Mouse (Mus musculus) embryo, embryonic 11.5 days (tissue): ENCODE data around the gene Arg2.

Source experiments
- DNase-seq: peaks from one replicate; pipeline ENCODE4 v3.0.0-alpha.2; 2012; ENCODE audit warnings: low read depth, low spot score

The Arg2 gene

GRCm38 (mm10) chr12:79130299-79131177, at the start of gene Arg2:
Gene Arg2, plus strand, starts transcription at chr12:79130777.
- DNase-seq = peak; percentile 55

DNA sequence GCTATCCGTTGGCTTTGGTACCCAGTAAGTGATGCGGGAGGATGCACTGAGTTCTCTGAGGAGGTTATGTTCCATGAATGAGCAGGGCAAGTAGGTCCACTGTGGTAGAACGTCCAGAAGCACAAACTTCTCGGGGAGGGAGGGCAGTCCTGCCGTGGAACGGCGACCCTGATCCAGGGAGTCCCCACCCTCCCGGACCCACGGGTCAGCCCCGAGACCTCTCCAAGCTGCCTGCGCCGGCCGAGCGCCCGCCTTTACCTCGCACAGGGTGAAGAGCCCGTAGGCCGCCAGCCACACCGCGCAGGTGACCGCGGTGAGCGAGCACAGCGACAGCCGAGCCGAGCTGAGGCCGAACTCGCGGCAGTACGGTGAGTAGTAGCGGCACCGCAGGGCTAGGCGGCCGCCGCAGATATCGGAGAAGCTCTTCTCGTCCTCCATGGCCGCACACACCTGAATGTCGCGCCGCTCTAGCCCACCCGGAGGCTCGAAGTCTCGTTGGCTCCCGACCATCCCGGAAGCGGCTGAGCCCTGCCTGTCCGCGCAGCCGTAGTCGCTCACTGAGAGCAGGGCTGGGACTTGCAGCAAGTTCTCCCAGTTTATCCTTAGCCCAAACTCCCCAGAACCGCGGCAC, 41.3 kb upstream of the Arg2 start, which contains the start of gene Pigh:
Gene Pigh, minus strand, starts transcription at position 470 of the 631 bp plus-strand sequence.
- DNase-seq = peak; percentile 79

- no peak for DNase-seq
These were observed 38.0 kb upstream of the Arg2 start for GRCm38 (mm10) chr12:79092569-79092968.

DNA sequence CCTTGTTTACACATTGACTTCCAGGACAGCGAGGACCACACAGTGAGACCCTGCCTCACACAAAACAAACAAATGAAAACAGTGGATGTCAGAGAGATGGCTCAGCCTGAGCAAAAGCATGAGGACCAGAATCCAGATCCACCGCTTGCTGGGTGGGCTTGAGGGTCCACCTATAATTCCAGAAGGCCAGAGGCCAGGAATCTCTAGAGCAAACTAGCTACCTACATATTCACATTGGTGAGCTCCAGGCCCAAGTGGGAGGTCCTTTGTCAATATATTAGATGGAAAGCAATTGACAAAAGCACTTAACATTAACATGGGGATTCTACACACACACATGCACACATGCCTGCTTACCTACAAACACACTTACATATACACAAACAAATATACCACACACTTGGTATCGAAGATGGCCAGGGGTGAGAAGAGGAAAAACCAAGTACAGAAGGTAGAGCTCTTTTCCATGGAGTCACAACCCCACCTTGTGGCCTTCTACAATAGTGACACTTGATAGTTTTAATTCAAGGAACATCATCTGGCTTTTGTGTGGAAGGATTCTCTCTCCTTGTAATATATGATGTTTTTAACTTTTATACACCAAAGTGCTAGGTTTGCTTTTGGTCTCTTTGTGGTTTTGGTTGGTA, 33.3 kb upstream of the Arg2 start:
- DNase-seq = peak; percentile 35

GRCm38 (mm10) chr12:79103773-79104172, 26.8 kb upstream of the Arg2 start:
- DNase-seq = no peak

DNA sequence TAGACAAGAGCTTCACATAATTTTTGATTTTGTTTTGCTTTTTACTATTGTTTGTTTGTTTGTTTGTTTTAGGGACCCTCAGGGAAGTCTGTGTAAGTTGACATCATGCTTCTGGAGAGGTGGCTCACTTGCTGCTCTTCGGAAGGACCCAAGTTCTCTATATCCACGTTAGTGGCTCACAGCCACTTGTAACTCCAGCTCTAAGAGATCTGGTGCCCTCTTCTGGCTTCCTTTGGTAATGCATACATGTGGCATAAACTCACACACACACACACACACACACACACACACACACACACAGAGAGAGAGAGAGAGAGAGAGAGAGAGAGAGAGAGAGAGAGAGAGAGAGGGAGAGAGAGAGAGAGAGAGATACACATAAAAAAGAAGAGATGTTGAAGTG, 26.0 kb upstream of the Arg2 start:
- no peak for DNase-seq

DNA sequence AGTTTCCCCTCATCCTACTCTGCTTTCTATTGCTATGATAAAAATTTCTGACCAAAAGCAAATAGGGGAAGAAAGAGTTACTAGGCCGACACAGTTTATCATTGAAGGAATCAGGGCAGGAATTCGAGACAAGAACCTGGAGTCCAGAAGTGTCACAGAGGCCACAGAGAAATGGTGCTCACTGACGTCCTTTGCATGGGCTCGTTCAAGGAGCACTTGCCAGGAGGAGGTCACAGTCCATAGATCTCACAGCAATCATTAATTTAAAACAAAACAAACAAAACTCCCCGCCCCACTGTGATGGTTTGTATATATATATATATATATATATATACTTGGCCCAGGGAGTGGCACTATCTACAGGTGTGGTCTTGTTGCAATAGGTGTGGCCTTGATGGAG, 25.3 kb upstream of the Arg2 start:
- no peak for DNase-seq

GRCm38 (mm10) chr12:79118991-79119390, 11.6 kb upstream of the Arg2 start:
- DNase-seq = no peak

- peak; percentile 27 for DNase-seq
These were observed 7.8 kb upstream of the Arg2 start for GRCm38 (mm10) chr12:79122820-79123219.

- no peak for DNase-seq
These were observed 650 bp downstream of the Arg2 start for GRCm38 (mm10) chr12:79131178-79131675.

DNA sequence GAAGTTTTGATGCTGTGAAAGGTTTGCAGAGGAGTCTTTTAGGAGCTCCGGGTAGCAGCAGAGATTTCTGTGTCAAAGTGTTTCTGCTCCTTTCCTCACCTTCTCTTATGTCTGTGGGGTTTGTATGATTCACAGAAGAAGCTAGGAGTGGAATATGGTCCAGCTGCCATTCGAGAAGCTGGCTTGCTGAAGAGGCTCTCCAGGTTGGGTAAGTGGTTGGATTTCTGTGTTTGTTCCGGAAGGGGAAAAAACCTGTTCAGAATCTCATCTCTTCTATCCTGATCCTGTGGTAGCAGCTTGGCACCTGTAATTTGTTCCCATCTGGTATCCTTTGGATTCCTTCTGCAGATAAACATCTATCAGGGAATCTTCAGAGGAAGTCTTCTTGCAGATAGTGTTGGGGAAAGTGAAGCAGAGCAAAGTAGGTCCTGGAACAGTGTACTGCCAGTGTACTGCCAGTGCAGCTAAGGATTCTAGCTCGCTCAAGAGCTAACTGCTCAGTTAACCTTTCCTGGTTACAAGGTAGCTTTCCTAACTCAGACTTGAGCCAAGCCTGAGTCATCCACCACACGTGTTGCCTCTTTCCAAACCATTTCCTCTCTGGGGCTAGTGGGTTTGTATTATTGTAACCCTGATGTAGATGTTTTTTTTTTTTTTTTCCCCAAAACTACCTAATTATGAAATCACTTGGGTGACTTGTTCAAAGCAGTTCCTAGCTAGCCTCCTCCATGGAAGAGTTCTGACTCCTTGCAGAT, 1.3 kb downstream of the Arg2 start:
- no peak for DNase-seq

GRCm38 (mm10) chr12:79134676-79135075, 4.1 kb downstream of the Arg2 start:
- no peak for DNase-seq

DNA sequence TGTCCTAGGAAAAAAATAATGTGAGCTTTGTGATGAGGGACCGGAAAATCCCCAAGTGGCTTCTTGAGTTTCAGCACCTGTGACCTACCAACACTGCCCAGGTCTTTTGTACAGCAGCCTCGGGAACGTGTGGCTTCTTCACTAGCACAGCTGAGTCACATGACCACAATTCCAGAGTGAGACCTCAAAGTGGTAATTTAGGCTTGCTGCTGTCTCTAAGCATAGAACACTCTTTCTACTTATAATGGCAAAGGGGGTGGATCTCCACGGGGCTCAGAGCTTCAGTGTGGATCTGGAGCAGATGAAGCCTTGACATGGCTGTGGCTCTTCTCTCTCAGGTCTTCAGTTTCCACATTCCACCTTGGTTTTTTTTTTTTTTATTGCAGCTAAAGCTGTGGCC, 4.5 kb downstream of the Arg2 start:
- DNase-seq = no peak

DNA sequence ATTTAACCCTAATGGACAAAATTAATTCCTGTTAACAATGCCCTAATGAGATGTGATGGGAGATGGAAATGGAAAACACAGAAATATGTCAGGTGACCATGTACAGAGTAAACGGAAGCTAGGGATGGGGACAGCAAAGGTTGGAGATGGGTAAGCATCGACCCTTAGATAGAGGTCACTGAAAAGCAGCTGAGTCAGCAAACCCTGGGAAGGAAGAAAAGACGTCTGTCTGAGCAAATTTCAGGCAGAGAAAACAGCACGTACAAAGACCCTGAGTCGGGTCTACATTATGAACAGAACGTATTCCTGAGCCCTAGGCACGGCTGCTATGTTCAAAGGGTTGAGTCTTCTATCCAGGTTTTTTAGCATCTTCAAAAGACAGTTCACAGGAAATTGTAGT, 6.4 kb downstream of the Arg2 start:
- no peak for DNase-seq

DNA sequence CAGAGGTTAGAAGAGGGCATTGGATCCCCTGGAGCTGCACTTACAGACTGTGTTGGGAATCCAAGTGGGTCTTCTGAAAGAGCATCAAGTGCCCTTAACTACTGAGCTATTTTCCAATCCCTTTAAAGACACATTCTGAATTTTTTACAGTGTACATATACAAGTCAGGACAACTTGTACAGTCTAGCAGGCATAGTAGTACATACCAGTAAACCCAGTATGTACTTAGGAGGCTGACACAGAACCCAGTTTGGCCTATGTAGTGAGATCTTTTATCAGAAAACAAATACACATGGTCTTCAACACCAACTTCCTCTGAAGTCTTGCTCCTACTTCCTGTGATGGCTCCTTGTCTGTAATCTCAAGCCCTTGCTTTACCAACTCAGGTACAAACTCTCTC, 8.4 kb downstream of the Arg2 start:
- no peak for DNase-seq

- no peak for DNase-seq
These were observed 8.8 kb downstream of the Arg2 start for GRCm38 (mm10) chr12:79139417-79139816.

DNA sequence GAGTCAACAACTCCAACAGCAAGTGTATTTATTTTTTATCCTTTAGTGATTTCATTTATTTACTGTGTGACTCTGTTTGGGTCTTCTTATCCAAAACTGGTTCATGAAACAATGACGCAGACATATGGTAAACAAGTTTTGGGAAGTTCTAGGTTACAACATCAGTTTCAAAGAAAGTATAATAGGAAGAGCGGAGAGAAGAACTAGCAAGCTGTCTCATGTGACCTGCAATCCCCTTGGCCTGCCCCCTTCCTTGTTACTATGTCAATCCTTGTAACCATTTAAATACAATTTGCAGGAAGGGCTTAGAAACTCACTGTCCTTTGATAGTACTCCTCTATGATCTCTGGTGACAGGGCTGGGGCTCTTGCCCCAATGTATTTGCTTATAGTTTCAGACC, 10.2 kb downstream of the Arg2 start:
- no peak for DNase-seq

GRCm38 (mm10) chr12:79141384-79141783, 10.8 kb downstream of the Arg2 start:
- DNase-seq = no peak

DNA sequence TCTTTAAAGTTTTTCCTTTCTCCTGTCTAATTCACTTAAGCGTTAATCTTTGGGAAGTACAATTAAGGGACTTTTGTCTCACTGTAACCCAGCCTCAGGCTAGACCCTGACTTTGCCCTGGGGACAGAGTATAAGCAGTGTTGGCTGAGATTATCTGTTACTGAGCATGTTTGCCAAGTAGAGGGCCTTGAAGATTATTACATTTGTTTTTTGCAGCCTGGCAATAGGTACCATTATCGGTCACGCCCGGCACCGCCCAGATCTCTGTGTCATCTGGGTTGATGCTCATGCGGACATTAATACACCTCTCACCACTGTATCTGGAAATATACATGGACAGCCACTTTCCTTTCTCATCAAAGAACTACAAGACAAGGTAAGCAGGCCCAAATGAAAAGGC, 19.1 kb downstream of the Arg2 start:
- no peak for DNase-seq

DNA sequence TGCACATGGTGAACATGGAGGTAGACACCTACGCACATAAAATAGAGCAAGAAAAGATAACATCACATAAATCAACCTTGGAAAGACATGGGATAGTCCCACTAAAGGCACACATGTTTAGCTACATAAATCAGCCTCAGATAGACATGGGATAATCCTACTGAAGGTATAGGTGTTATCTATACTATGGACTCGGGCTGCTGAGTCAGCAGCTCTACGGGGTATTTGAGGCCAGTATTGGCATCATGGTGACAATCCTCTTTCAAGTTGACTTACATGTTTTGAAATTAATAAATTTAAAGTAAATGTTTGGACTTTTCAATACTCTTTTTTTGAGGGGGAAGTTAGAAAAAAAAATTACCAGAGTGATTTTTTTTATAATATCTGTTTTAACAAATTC, 32.3 kb downstream of the Arg2 start:
- DNase-seq = no peak

- no peak for DNase-seq
These were observed 38.6 kb downstream of the Arg2 start for GRCm38 (mm10) chr12:79169173-79169572.

DNA sequence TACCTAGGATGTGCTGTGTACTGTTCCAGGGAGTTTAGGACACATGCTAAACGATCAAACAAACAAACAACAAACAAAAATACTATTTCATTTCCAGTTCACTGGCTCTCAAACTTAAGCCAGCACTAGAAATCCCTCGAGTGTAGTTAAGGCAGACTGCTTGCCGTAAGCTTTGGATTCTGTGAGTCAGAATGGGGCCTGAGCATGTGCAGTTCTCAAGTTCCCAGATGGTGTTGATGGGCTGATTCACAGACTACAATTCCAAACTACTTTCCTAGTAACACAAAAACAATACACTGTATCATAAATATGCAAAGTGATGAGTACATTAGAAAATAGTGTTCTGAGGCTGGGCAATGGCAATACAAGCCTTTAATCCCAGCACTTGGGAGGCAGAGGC, 39.8 kb downstream of the Arg2 start:
- no peak for DNase-seq
